Mouse (Mus musculus) cortical plate, adult 2 months (tissue): ENCODE data around the gene Ell.

Experiments used
- CTCF ChIP-seq: fragments of 200-500 bp; IDR thresholded peaks from 2 replicates; pipeline ENCODE4 v1.5.1; 2011; ENCODE audit warnings: mild to moderate bottlenecking, control low read depth, low read length; ENCODE audit not compliant: insufficient read depth; ENCODE audit errors: extremely low read depth
- POLR2A ChIP-seq: fragments of 200-500 bp; IDR thresholded peaks from 2 replicates; pipeline ENCODE4 v1.6.1; 2011; ENCODE audit warnings: mild to moderate bottlenecking, low read length, control low read depth; ENCODE audit not compliant: insufficient read depth; ENCODE audit errors: extremely low read depth

GRCm38 (mm10) chr8:70549412-70550184 lies 10.3 kb downstream of the Ell start:
- no peak for TF ChIP-seq CTCF
- TF ChIP-seq POLR2A, result no peak
